Mouse (Mus musculus) megakaryocyte, embryonic 14.5 days (primary cell): Measurements from ENCODE around the gene Txlna.

Experiments used
- FLI1 ChIP-seq: IDR thresholded peaks from 2 replicates; pipeline ENCODE4 v1.6.1; 2012; ENCODE audit warnings: low read length, inconsistent platforms, mixed read lengths
- GATA1 ChIP-seq: IDR thresholded peaks from 3 replicates; pipeline ENCODE4 v1.6.1; 2012; ENCODE audit warnings: mixed read lengths, low read length, inconsistent platforms, borderline replicate concordance

GRCm38 (mm10) chr4:129623681-129624091, 17.2 kb downstream of the Txlna start, which contains the start of gene Ccdc28b:
- TF ChIP-seq GATA1 (no peak), FLI1 (no peak)
